Mouse (Mus musculus) thymus, adult 18-20 months (tissue): ENCODE data around the gene Fam173a.

Source experiments
- DNase-seq, 2 experiments: peaks; one replicate each; pipeline ENCODE4 v3.0.0; 2022; ENCODE audit warnings: mixed read lengths in 2 of 2

Gene Fam173a

DNA sequence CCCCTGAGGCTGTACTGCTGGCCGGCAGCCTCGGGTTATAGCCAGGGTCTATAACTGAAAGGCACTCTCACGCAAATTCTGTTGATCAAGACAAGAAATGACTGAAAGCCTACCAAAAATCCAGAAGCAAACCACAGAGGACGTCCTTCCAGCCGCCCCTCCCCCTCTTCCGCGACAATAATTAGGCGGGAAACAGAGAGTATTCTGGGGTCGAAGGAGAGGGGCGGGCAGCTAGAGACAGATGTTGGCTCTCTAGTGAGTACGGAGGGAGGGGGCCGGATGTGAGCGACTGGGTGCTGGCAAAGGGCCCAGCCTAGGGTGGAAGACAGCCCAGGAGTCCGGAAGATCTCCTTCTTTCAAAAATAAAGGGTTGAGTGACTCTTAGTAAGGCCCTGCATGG lies at the start of gene Fam173a:
TSS of gene Fam173a (minus strand) at position 287 of the 400 bp plus-strand sequence.
- DNase-seq, result peak; percentile 76 to 81

DNA sequence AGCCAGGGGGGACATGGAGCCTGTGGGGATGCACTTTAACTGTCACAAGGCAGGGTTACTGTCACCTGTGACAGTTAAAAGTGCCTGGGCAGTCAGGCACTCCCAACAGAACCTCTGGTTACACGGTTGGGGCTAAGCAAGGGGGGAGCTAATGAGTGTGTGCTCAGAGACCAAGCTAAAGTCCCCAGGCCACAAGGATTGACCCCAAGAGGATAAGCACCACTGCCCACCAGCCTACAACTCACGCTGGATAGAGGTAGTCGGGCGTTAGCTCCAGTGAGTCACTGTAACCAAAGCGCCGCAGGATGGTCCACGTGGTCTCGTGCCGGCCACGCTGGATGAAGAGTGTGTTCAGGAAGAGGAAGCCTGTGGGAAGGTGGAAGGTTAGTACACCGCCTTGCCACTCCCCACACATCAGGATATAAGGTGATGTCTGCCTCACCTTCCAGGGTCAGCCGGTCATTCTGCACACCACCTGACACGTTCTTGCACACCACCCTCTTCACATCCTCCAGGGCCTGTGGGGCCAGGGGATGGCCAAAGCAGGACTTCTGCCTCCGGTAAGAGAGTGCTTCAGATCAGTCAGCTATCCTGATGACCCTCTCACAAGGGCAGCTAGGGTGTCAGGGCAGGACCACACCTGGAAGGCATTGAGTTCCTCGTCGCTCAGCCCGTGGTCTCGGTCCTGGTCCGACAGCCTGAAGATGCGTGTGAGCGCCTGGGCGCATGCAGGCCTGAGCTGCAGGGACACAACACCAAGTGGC lies 48.6 kb upstream of the Fam173a start, which contains the start of gene Gm20683:
TSS of gene Gm20683 (minus strand) at position 647 of the 764 bp plus-strand sequence.
- no peak for DNase-seq

DNA sequence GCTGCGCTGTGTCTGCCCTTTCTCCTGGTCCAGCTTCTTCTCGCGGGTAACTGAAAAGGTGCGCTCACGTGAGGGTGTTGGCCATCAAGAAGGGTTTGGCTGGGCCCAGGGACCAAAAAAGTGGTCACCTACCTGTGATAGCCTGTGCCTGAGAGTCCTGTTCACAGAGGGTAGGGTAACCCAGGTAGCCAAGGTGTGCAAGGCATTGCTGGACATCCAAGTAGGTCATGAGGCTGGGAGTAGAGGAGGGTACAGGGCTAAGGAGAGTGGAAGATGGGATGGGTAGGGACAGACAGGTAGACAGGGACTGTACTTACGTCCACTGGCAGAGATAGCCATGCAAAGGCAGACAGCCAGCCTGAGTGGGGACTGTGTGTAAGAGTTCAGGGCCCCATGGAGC lies 47.8 kb upstream of the Fam173a start:
- DNase-seq, result no peak

DNA sequence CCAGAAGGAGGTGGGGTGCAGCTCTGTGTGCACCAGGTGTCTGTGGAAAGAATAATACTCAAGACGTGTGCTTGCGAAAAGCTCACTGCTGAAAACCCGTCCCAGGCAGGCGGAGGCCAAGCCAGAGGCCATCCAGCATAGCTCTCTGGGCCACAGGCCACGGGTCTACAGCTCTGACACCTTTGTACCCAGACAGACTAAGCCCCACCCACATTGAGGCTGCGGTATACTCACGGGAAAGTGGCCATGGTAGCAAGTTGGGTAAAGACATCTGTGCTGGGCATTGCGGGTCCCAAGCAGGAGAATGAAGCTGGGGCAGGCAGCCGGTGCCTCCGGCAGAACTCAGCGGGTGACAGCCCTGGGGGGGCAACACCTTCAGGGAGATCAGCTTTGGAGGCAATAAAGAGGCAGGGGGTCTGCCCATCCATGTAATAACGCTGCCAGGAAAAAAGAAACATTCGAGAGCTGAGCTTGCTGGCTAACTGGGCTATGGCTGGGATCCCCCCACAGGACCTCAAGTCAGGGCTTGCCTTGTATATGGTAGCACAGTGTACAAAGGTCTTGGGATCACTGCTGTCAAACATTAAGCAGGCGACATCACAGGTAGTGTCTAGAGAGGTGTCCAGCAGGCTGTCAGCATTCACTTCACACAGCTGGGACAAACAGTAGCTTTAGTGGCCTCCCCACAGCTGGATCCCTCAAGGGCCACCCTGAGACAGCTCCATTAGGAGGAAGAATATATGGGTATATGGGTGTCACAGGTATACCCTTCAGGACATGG lies 46.9 kb upstream of the Fam173a start:
- no peak for DNase-seq

DNA sequence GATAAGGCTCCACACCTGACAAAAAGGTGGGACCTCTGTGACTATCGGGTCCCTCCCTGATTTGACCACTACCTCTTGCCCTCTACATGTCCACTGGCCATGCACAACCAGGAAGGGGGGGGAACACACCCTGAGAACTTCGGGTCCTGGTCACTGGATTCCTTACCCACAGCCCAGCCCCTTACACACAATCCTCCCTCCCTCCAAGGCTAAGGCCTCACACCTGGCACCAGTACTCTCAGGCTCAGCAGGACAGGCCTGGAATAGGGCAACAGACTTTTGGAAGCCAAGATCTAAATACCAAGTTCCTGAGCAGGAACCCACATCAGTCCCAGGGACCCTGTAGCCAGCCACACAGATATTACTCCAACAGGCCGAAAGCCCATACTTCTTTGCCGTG lies 46.2 kb upstream of the Fam173a start:
- DNase-seq, result peak in 1 of 2 experiments; percentile 3

DNA sequence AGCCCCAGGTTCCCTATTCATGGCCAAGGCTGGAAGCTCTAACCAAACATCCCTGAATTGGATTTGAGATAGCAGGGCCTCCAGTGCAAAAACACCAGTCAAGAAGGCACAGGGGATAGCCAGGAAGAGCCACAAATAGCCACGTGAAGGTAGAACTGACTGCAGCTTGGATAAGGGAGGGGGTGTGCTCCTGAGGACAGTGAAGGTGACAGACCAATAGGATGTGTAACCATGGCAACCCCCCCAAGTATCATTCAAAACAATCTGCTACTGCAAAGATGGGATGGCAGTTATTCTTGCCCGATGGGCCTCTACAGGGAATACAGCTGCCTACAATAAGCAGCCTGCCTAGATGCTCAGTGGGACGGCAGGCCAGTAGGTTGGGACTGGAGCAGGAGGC lies 44.8 kb upstream of the Fam173a start:
- DNase-seq, result no peak

DNA sequence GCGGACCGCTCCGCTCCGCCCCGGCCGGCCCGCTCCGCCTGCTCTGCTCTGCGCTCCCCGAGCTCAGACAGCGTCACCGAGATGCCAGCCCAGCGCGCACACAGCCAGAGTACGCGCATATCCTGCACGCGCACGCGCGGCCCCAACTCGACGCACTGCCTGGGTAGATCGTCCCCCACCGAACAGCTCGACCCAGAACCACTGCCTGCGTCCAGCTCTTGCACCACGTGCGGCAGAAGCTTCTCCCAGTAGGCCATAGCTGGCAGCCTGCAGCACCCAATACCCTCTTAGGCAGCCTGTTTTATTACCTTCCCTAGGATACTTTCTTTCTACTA lies 44.3 kb upstream of the Fam173a start, which contains the start of gene Rhbdl1:
TSS of gene Rhbdl1 (minus strand) at position 220 of the 335 bp plus-strand sequence.
- DNase-seq, result no peak

DNA sequence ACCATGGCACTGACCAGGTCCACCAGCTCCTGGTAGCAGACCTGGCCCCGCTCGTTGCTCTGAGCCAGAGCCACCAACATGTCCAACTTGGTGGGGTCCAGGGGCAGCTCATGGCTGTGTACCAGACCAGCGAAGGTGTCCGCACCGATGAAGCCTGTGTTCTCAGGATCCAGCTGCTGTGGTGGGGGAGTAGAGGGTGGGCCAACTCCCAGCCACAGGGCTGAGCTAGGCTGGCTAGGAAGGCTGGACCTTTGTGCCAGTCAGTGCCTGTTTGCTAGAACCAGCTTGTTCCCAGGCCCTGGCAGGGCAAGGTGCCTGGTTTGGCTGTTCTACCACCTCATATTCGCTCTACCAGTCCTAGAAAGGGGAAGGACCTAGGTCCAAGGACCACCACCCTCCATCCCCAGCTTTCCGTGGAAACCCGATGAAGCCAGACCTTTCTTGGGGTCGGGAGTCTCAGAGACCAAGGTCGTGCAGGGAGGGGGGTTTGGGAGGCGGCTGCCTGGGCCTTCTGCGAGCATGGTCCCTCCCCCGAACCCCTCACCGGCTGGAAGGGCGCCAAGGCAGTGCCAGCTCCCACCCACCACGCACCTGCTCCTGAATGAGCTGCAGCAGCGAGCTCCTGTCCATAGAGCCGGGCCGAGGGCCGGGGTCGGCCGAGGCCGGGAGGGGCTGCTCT lies 43.8 kb upstream of the Fam173a start:
- DNase-seq, result peak in 1 of 2 experiments; percentile 36

DNA sequence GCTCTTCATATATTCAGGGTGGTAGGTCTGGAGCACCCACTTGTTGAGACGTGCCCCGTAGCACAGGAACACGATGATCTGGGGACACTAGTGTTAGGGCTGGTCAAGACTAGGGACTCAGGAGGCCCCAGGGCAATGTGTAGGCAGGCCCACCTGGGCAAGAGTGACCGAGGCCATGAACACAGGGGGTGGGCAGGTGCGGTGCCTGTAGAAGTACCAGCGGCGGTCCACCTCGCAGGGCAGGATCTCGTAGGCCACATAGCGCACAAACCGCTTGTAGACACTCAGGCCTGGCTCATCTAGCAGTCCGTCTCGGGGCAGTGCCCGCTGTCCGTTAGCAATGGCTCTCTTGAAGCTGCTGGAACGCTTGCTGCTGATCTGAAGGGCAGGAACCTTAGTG lies 43.1 kb upstream of the Fam173a start:
- DNase-seq, result peak in 1 of 2 experiments; percentile 13

DNA sequence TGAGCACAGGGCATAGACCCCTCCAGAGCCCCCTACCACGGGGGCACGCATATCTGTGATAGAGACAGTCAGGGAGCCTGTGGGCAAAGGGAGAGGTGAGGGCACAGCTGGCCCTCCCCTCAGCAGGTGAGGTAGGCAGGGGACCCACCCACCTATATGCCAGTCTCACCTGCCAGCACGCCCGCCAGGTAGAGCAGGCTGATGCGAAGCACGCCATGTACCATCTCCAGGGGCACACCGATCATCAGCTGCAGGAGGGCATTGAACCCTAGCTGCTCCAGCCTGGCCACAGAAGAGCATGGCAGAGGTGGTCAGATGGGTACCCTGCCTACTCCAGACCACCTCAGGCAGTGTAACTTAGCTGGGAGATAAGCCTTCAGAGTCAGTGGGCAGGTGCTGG lies 42.6 kb upstream of the Fam173a start:
- DNase-seq, result no peak

DNA sequence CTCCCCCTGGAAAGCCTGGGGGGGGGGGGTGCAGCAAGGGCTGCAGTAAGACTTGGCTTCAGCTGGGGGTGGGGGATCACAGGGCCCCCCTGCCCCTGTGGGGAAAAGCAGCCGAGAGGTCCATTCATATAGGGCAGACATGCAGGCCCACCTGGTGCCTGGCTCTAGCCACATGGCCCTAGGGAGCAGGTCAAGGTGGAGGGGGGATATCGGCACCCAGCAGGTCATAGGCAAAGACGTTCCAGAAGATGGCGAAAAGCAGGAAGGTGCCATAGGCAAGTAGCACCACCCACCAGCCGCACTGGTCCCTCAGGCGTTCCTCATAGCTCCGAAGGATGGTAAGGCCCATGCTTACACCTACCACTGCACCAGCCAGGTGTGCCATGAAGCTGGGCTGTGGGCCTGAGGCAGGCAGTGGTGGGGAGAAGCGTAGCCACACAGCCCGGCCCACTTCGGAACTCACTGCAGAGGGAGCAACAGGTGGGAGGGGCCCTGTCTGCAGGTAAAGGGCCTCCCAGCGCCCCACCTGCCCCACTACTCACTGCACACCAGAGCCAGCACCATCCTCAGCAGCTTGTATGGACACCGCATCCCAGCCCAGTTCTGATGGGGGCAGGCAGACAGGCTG lies 42.0 kb upstream of the Fam173a start:
- DNase-seq, result peak in 1 of 2 experiments; percentile 25

DNA sequence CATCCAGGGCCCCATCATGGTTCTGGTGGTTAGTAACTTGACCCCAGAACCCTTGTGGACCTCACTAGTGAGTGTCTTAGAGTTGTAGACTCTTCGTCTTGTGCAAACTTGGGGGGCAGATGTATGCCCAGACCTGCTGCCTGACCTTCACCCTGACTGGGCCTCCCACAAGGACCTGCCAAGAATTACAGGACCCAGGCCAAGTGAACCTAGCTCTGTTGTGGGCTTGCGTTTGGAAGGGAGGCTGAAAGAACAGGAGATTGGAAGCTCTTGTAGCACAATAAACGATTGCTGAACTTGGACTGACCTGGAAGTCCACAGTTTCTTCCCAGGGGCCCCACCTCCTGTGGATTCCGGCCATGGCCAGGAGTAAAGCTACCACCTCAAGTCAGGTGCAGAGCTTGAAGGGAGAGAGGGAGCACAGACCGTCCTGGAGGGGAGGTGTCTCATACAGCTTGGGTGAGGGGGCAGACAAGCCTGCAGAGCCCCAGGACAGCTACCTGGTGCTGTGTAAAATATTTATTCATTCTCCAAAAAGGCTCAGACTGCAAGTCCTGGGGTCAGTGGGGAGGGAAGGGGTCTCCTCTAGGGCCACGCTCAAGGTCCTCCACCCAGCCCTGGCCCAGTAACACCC lies 41.4 kb upstream of the Fam173a start:
- peak in 1 of 2 experiments; percentile 19 for DNase-seq

DNA sequence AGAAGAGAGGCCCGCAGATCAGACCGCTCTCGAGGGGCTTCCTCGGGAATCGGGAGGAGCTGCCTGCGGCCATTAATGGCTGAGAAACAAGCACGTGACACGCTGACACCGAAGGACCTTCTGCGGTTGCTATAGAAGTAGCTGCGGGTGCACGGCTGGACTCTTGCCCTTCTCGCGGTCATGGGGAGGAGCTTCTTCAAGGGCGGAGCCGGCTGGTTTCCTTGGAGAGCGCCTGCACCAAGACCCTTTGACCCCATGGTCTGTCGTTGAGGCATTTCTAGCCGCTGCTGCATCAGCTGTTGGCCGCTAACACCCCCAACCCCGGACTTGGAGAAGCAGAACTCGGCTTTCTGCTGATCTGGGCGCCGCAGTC lies 40.6 kb upstream of the Fam173a start, which contains the start of gene Stub1:
TSS of gene Stub1 (minus strand) at position 114 of the 373 bp plus-strand sequence.
- DNase-seq, result peak; percentile 63 to 74

DNA sequence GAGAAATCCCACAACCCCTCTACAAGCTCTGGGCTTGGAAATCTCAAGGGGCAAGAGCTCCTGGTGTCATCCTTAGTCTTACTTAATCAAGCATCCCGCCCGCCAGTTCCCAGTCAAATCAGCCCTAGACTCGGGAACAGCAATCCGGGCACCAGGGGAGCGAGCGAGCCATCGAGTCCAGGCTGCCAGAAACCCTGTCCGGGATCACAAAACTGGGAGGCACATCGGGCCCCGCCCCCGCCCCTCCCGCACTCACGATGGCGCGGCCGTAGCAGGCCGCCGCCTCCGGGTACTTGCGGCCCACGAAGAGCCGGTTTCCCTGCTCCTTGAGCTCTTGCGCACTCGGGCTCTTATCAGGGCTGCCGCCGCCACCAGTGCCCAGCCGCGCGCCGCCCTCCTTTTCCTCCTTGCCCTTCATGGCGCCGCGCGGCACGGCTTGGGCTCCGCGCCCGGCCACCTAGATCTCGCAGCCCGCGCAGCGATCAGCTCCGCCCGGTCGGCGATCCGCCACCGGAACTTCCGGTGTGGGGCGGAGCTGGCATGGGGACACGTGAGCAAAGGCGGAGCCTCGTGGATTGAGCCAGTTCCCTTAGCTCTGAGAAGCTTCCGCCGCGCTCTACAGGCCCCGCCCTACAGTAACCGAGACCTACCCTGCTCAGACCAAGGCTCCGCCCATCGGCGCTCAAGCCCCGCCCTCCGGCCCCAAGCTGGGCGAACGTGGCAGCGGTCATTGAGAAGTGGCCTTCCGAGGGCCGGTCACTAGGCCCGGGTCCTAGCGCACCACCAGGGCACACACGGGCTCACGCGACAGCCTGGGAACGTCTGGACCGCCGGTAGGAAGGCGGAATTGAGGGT lies 40.0 kb upstream of the Fam173a start:
- DNase-seq, result peak; percentile 97 to 98

DNA sequence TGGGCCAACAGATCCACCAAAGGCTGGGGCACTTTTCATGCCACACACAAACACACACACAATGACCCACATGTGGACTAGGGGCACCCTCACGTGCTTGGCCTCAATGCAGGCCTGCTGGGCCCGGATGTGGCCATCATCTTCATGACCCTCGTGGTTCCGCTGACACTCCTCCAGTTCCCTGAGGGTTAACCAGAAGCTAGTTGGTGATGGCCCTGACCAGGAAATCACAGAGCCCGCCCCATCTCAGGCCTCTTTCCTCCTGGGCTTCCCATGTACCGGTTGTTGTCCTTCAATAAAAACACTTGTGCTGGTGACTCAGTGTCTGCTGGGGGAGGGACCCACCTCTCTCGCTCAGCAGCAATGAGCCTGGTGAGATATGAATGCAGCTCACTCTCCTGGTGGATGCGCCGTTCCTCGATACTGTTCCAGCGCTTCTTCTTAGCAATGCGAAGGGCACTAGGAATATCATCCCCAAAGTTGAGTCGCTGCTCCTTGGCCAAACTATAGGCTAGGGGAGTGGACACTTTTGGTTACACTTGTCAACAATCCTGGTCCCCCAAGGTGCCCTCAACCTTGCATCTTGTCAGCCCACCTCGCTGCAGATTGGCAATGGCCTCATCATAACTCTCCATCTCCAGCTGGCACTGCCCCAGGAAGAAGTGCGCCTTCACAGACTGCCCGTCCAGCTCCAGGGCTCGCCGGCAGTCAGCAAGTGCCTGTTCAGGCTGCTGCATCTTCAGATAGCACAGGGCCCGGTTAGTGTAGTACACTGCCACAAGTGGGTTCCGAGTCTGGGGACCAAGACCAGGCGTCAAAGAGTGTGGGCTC lies 39.0 kb upstream of the Fam173a start:
- DNase-seq, result peak in 1 of 2 experiments; percentile 18

DNA sequence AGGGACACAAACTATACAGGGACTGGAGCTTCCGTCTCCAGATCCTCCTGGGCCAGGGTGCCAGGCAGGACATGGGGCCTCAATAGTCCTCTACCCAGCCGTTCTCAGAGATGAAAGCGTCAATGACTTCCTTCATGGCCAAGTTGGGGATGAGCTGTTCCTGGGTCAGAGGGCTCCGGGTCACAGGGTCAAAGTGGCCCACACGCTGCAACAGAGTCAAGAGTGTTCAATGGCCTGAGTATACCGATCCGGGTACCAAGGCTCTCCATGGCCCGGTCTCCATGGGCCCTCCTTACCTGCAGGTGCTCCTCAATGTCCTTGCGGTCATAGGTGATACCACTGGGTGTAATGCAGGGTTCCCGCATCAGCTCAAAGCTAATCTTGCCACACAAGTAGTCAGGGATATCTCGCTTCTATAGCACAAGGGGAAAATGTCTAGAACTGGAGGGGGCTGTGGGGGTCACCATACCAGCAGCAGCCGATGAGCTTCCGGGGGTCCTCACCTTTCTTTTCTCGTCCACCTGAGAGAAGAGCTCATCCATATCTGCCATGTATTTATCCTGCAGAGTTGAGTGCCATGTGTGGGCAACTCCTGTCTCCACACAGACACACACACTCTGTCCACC lies 38.2 kb upstream of the Fam173a start:
- no peak for DNase-seq

DNA sequence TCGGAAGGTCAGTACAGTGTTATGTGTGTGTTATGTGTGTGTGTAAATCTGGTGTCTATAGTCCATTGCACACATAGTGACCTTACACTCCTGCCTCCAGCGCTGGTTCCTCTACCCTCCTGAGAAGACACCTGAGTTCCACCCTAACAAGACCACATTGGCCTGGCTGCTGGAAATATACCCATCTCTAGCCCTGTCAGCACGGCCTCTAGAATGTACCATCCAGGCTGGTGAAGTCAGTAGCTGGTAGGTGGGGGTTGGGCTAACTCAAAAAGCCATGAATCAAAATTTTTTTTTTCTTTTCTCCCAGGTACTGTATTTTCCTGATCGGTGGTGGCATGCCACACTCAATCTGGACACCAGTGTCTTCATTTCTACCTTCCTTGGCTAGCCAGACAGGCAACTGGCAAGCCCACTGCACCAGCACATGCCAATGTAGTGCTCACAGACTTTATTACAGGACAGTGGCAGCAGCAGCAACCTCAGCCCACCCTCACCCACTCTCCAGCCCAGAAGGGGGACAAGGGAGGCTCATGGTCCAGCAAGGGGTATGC lies 37.6 kb upstream of the Fam173a start:
- peak in 1 of 2 experiments; percentile 9 for DNase-seq

DNA sequence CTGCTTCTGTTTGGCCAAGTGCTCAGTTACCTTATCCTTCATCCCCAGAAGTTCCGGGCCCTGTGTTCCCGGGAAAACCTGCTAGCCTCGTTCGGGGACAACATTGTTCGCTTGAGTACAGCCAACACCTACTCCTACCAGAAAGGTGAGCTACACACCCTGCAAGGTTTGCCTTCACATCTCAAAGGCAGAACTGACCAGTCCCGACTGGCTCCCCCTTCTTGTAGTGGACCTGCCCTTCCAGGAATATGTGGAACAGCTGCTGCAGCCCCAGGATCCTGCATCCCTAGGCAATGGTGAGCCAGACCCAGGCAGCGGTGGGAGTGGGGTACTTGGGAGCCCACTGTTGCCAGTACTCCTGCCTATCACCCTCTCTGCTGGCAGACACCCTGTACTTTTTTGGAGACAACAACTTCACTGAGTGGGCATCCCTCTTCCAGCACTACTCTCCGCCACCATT lies 36.9 kb upstream of the Fam173a start:
- peak in 1 of 2 experiments; percentile 22 for DNase-seq
